Mouse (Mus musculus): ENCODE data around the gene Mrps11.

The Mrps11 gene

DNA sequence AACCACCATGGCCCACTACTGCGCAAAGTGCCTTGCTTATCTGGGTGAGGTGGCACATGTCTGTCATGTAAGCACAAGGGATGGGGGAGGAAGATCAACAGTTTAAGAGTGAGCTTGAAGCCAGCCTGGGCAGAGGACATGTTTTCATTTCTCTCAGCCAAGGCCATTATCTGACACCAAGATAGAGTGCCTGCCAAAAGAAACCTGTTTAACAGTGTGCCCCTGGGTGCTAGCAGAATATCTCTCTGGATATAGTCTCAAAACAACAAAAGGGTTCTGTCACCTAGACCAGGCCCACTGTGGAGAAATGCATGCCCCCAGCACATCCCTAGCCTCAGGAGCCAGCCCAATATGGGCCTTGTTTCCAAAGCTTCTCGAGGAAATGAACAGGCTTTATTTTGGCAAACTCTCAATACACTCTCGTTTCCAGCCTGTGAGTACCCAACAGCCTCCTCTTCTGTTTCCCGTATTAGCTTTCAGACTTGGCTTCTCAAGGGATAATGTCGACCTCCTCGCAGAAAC is 11.7 kb downstream of the Mrps11 start:
- DNase-seq, result no peak

DNA sequence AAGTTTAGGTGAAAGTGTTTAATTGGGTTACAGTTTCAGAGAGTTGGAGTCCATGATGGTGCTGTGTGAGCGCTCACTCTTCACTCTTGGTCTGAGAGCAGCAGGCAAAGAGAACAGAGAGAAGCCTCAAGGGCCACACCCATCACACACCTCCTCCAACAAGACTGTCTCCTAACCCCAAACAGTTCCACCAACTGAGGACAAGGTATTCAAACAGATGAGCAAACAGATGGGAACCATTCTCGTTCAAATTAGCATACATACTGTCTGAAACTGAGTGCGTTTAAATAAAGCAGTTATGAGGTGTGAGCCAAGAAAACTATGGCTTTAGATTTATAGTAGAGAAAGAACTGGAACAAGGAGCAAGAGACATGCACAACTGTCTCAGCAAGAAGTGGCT is 13.7 kb downstream of the Mrps11 start:
- peak; percentile 41 for DNase-seq

DNA sequence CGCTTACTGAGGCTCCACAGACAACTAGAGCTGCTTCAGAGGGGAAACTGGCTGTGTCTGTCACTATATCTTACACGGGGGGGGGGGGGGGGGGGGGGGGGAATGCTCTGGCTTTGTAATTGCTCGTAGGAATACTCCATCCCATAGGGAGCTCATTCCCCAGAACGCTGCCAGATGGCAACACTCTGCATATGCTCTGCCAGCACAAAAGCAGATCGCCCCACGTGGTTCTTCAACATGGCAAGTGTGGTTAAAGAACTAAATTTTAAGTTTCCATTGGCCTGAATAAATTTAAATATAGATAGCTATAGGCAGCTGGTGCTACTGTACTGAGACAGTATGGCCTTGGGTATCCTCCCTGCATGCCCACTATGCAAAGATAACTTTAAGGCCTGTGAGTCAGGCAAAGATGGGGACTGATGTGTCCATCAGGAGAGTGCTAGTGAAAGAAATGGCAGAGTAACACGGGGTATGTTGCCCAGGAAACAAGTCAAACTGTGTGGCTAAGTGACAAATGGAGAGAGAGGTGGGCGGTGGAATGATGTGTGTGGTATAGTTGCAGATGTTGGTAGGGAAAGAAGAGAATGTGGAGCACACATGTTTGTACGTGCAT is 15.0 kb downstream of the Mrps11 start:
- DNase-seq, result peak; percentile 84

DNA sequence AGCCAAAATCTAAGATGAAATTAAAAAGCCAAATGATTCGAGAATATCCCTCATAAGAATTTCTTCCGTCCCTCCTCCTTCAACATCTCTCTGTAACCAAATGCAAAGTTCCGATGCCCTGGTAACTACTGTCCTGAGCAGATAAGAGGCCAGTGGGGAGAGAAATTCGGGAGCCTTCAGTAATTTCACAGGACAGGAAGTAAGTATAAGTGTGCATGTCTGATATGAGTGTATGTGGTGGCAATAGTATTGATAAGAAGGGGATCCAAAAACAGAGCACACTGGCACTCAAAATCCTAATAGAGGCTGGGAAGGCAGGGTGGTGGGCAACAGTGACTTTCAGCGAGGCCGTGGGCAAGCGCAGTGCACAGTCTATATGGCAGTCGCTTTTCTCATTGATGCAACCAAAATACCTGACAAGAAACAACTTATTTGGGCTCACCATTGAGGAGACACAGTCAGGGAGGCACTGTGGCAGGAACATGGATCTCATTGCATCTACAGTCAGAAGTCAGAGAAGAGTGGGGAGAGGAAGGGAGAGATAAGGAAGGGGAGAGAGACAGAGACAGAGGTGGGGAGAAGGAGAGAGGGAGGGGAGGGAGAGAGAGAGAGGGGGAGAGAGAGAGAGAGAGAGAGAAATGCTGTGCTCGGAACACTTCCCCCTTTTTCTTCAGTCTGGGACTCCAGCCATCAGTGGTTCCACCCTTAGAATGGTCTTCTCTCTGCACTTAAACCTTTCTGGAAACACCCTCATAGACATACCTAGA is 17.0 kb downstream of the Mrps11 start:
- no peak for DNase-seq

DNA sequence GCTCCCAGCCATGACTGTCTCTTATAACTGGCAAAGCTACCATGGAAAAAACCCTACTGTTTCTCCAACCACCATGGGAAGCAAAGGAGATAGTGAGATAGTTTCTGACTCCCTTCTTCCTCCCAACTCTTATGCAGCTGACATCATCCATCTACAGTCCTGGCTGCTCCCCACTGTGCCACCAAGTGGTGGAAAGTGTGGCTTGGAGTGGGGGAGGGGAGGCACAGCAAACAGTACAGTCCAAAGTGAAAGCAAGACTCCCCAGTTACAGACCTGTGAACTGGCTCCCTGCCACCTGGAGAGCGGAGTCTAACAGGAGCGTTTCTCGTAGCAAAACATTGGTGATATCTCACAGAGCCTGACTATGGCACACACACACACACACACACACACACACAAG is 20.9 kb downstream of the Mrps11 start:
- no peak for DNase-seq

DNA sequence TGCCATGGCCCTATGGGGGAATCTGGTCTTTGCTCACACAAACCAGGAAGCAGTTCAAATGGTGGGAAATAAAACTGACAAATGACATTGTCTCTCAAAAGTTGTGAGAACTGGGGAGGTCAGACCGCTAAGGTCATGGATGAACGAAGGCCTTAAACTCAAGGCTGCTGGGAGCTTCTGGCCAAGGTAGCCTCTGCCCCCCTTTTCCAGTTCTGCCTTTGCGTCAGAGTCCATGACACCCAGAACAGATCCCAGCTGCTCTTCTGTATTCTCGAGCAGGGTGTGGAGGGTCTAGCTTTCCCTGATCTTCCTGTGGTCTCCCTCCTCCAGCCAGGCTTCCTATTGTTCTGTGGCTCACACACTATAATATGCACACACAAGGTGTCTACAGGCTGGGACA is 24.3 kb downstream of the Mrps11 start:
- no peak for DNase-seq

DNA sequence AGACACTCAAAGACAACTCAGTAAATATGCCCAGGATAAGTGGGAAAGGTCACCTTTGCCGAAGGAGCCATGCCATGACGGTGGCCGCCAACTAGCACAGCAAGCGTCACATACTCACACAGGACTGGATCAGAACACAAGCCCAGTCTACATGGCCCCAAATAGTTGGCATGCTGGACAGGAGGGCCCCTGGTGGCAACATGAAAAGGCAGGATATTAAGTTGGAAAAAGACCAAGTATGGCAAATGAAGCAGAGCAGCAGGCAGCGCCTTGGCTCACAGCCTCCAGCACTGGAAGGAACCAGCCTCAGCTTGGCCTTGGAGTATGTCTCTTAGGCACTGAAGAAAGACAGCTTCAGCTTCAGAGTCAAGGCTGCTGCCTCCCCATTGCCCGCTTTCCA is 30.9 kb downstream of the Mrps11 start:
- no peak for DNase-seq

DNA sequence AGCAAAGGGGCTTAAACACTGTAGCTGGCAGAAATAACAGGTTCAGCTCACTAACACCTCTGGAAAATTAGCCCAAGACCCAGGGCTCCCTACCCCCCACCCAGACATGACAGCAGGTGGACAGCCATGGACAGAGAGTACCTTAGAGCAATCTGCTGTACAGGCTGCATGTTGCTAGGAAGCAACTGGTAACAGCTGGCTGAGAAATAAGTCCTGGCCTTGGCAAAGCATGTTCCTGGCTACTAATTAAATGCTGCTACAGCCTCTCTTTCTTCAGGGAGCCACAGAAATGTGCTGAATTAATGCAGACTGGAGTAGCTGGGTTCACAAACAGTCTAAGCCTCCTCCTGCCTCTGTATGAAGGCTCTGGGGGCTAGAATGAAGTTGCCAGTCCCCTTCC is 31.8 kb downstream of the Mrps11 start:
- no peak for DNase-seq

DNA sequence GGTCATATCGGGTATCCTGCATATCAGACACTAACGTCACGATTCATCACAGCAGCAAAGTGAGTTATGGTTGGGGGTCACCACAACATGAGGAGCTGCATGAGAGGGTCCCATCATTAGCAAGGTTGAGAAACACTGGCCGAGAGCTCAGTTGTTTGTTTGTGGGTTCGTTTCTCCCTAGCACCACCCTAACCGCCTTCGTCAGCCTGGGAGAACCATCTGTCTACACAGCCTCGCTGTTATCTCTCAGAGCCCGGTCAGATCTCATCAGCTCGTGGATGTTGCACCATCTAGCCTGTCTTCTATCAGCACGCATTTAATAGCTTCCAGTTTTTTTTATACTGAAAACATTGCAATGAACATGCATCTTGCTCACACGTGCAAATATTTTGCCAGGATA is 35.4 kb downstream of the Mrps11 start:
- no peak for DNase-seq

DNA sequence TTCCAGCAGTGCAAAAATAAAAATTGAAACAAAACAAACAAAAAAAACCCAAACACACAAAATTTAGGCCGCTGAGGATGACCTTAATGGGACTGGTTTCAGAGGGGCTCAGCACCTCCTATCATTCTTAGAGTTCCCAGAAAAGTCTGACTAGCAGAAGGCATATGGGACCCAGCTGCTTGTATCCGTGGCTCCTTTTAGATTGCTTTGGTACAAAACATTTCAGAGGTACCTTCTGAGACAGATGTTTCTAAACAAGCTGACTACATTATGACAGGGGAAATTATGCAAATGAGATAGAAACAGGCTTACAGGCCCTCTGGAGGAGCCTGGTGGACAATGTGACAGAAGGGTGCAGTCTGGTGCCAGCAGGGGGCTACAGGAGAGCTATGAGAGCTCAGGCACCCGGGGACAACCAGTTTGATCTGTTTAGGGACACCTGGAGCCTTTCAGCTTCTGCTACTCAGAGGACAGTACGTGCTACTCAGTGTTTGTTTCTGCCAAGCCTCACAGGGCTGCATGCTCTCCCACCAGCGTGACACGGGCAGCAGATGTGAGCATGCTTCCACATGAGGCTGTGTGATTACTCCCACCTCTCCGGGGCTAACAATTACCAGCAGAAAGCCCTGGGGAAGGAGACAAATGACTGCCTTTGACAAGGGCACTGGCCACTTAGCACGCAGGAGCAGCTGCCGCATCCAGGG is 43.9 kb downstream of the Mrps11 start:
- DNase-seq, result no peak

DNA sequence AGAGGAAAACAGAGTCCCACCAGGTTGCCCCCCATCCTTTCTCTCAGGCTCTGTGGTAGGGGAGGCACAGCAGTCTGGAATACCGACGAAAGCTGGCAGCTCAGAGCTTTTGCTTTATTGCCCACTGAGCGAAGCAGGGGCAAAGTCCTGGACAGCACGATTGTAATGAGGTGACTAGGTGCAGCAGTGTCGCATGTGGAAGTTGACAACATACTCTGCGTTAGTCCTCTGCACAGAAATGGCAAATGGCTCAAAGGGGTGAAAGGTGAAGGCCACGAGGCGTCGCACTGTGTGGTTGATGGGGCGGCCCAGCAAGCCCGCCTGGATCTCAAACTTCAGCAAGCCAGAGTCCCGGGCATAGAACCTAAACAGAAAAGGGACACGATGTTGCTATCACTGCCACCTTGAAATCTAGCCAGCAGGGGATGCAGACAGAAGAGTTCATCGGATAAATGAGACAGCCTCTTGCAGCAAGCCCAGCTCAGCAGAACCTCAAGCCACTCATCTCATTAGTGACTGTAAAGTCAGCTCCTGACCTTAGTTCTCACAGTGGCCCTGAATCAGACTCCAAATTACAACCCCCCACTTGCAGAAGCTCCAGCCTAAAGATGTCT is 44.9 kb downstream of the Mrps11 start:
- no peak for DNase-seq

DNA sequence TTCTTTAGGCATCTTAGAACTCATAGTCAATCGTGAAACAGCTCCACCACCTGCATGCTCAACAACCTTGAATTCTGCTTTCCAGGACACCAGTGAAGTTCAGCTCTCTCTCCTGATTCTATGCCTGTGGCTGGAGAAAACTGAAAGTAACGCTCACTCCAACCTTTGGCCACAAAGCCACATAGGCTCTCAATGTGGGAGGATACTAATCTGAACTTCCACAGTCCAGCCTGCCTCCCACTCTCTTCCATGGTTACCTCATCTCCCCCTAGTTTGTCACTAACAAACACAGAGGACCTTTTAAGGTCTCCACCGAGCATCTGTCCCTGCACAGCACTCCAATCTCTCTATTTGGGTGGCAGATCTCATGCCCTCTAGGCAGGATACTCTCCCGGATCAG is 52.7 kb downstream of the Mrps11 start:
- DNase-seq, result no peak

DNA sequence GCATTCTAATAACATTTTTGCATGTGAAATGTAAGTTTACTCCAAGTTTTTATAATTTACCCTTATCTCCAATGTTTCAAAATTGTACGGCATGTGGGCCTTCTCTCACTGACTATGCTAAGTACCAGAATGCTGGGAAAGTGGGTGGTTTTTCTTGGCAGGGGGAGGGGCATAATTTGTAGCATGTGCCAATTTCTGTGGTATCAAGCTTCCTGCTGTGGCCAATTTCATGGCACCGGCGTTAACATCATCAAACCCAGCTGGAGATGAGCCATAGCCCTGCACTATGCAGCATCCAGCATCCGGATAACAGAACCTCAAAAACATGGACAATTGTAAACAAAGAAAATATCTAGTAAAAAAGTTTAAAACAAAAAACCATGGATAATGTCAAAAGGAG is 54.3 kb downstream of the Mrps11 start:
- DNase-seq, result no peak

DNA sequence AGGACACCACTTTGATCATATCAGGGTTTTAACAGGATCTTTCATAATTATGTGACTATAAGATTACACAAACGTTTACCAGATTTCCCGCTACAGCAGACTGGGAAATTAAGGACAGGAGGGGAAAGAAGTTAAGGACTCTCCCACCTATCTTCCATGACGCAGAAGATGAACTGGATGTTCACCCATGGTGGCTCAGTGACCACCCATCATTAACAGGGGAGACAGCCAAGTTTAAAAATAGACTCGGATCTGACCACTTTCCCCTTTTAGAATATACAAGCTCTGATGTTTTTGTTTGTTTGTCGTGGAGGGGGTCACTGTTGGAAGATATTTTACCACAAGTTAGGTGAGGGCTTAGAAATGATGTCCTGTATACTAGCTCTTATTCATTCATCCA is 58.7 kb downstream of the Mrps11 start:
- DNase-seq, result no peak

Data from layer of hippocampus, adult 9-11 months (tissue).